Mouse (Mus musculus) intestine, postnatal 0 days (tissue): ENCODE data around the gene Top3a. TPM values are rescaled to one million over a fixed set of nuclear protein-coding genes. Genes with fewer than 3 reads are reported as not detected.

Experiments used
- ATAC-seq: fragments of 200-750 bp; cut with Nextera tagmentation; 2 replicates; pipeline ENCODE4 v1.8.0; 2017; ENCODE audit warnings: mild to moderate bottlenecking, moderate TSS enrichment, moderate library complexity
- H3K27ac ChIP-seq: fragments of 300-500 bp; sonication (generic); 2 replicates; pipeline ENCODE4 v1.5.1; 2014; ENCODE audit warnings: mild to moderate bottlenecking, low read depth, low read length, moderate library complexity
- H3K27me3 ChIP-seq: fragments of 300-500 bp; sonication (generic); replicated peaks from 2 replicates; pipeline ENCODE4 v1.6.1; 2014; ENCODE audit warnings: low read length, mixed read lengths; ENCODE audit not compliant: control insufficient read depth, insufficient read depth
- H3K36me3 ChIP-seq: fragments of 300-500 bp; sonication (generic); 2 replicates; pipeline ENCODE4 v1.6.1; 2014; ENCODE audit warnings: mild to moderate bottlenecking, moderate library complexity; ENCODE audit not compliant: control insufficient read depth, insufficient read depth
- H3K4me1 ChIP-seq: fragments of 300-500 bp; sonication (generic); replicated peaks from 2 replicates; pipeline ENCODE4 v1.6.1; 2014; ENCODE audit warnings: antibody characterized with exemption, low read length, mixed read lengths; ENCODE audit not compliant: control insufficient read depth, insufficient read depth
- H3K4me2 ChIP-seq: fragments of 300-500 bp; sonication (generic); replicated peaks from 2 replicates; pipeline ENCODE4 v1.6.1; 2014; ENCODE audit warnings: low read depth, mild to moderate bottlenecking, moderate library complexity
- H3K4me3 ChIP-seq: fragments of 300-500 bp; sonication (generic); 2 replicates; pipeline ENCODE4 v1.5.1; 2014; ENCODE audit warnings: low read depth, low read length
- H3K9ac ChIP-seq: fragments of 300-500 bp; sonication (generic); 2 replicates; pipeline ENCODE4 v1.6.1; 2014; ENCODE audit warnings: mild to moderate bottlenecking, low read depth, low read length
- H3K9me3 ChIP-seq: fragments of 300-500 bp; sonication (generic); 2 replicates; pipeline ENCODE4 v1.6.1; 2016; ENCODE audit warnings: mixed run types; ENCODE audit not compliant: control insufficient read depth
- CTCF ChIP-seq: sonication (generic); IDR thresholded peaks from 2 replicates; pipeline ENCODE4 v1.5.1; 2016; ENCODE audit warnings: low read depth, mild to moderate bottlenecking, control low read depth, antibody characterized with exemption, moderate library complexity
- WGBS: fragments of 180-500 bp; shearing (Covaris S2); extraction: QIAGEN DNeasy Blood & Tissue Kit; methylation state at CpG from one replicate; pipeline ENCODE4 v1.1.7; 2014; 5-methylcytosine and 5-hydroxymethylcytosine counted together
- microRNA-seq: library from miRNA; unstranded; fragments of <30 nt; microRNA quantifications from one replicate; pipeline ENCODE4, GENCODE M21; 2016
- polyA plus RNA-seq: library from polyadenylated mRNA; unstranded; fragments of >200 nt; fragmentation: Nextera tagmentation; extraction: Ambion mirVana; gene quantifications from 2 replicates; pipeline ENCODE4 v1.2.1, GENCODE M21; 2015

The Top3a gene
- polyA plus RNA-seq, 1 experiment from 2014 or later: 3.2 TPM

- Histone ChIP-seq H3K9me3 (no peaks in the 10 kb centered on the region), H3K27me3 (no peaks in the 10 kb centered on the region), H3K36me3 (no peaks in the 10 kb centered on the region; the same call in 1 of the 2 replicates), H3K4me2 (peak overlapping the region; percentile 83), H3K27ac (peak overlapping the region; percentile 64), H3K4me1 (peaks cover 10% of the 10 kb centered on the region), H3K4me3 (peak overlapping the region; percentile 92), H3K9ac (peak overlapping the region; percentile 40)
- WGBS: 1% methylated on average over 22 of the region's 22 CpGs
- ATAC-seq: peak; percentile 14; the same call in 1 of the 2 replicates
- no peak for TF ChIP-seq CTCF
Measured at GRCm38 (mm10) chr11:60698806-60699523, 78.2 kb downstream of the Top3a start.

- Histone ChIP-seq H3K27me3 (no peaks in the 10 kb centered on the region), H3K4me2 (no peak overlapping the region), H3K4me3 (no peak overlapping the region), H3K36me3 (no peaks in the 10 kb centered on the region), H3K4me1 (peaks cover 10% of the 10 kb centered on the region), H3K9ac (no peak overlapping the region), H3K9me3 (no peaks in the 10 kb centered on the region), H3K27ac (no peak overlapping the region)
- peak; percentile 68 for TF ChIP-seq CTCF
- no peak for ATAC-seq
- WGBS: 73% methylated on average over 2 of the region's 2 CpGs
Measured at GRCm38 (mm10) chr11:60697561-60697960, 79.6 kb downstream of the Top3a start.

GRCm38 (mm10) chr11:60696165-60696564 lies 81.0 kb downstream of the Top3a start:
- WGBS: 86% methylated on average over 1 of the region's 1 CpGs
- no peak overlapping the region for H3K27ac ChIP-seq
- peak; percentile 35; the same call in 1 of the 2 replicates for TF ChIP-seq CTCF

More at GRCm38 (mm10) chr11:60696165-60696564, 81.0 kb downstream of the Top3a start:
- Histone ChIP-seq H3K9ac (no peak overlapping the region), H3K27me3 (no peaks in the 10 kb centered on the region), H3K4me2 (no peak overlapping the region), H3K4me3 (no peak overlapping the region), H3K9me3 (no peaks in the 10 kb centered on the region), H3K4me1 (peaks cover 10% of the 10 kb centered on the region), H3K36me3 (no peaks in the 10 kb centered on the region)
- ATAC-seq: no peak

Small RNA genes lying within 50 kb of the gene (microRNA-seq; reads per million reads assigned to microRNA genes)
- gene Mir5100: 0.82 reads per million

Other genes starting within 250 kb of the Top3a start
- gene Alkbh5, start 241.0 kb downstream of the Top3a start, polyA plus RNA-seq: 37.3 and 41.7 TPM in 2 replicates
- 8.6 and 9.1 TPM in 2 replicates for gene Llgl1, start 77.6 kb downstream of the Top3a start, polyA plus RNA-seq
- 47.4 and 48.9 TPM in 2 replicates for gene Flii, start 50.1 kb downstream of the Top3a start, polyA plus RNA-seq
- gene Mief2, start 49.0 kb downstream of the Top3a start, polyA plus RNA-seq: 7.3 and 8.3 TPM in 2 replicates
- gene Smcr8, start 159 bp upstream of the Top3a start, polyA plus RNA-seq: 4.0 and 4.4 TPM in 2 replicates
- 31.0 and 34.5 TPM in 2 replicates for gene Shmt1, start 34.4 kb upstream of the Top3a start, polyA plus RNA-seq
- gene Dhrs7b, start 53.3 kb upstream of the Top3a start, polyA plus RNA-seq: 78.5 and 79.6 TPM in 2 replicates
- 34.6 and 39.3 TPM in 2 replicates for gene Tmem11, start 101.9 kb upstream of the Top3a start, polyA plus RNA-seq
- gene Natd1, start 137.4 kb upstream of the Top3a start, polyA plus RNA-seq: 8.9 and 9.3 TPM in 2 replicates
- 86.4 and 86.5 TPM in 2 replicates for gene Map2k3, start 154.7 kb upstream of the Top3a start, polyA plus RNA-seq
- 0.58 and 0.76 TPM in 2 replicates for gene Kcnj12, start 245.2 kb upstream of the Top3a start, polyA plus RNA-seq